Mouse (Mus musculus) adrenal gland, postnatal 25 days (tissue): ENCODE results near the gene Gm379. TPM values are rescaled to one million over a fixed set of nuclear protein-coding genes. Genes with fewer than 3 reads are reported as not detected.

Experiments used
- DNase-seq: peaks from one replicate; pipeline ENCODE4 v3.0.0; 2021; ENCODE audit warnings: mixed read lengths
- long read RNA-seq: library from polyadenylated mRNA; stranded (forward); transcript quantifications from one replicate; pipeline ENCODE4 v2.0.0, GENCODE M21; 2021
- total RNA-seq: library from RNA; stranded (reverse); gene quantifications from 2 replicates; pipeline ENCODE4 v1.2.3, GENCODE M21; 2021

The Gm379 gene
- total RNA-seq: not detected in 2 replicates
- long read RNA-seq: 0 reads

DNA sequence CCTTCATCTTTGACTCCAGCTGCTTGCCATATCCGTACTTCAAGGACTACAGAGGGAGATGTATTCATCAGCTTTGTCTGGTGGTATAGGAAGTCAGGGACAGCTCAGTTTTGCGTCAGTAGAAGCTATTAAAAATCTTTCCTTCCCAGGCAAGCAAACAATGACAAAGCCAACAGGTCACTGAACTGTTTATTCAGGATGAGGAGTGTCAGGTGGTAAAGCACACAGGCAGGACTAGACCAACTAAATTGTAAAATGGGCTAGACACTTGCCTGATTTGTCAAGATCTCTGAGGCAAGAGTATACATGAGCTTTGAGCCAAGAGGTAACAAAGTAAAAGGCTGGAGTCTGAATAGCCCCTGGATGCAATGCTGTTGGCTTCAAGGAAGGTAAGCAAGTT lies at the start of gene Gm379:
Gene Gm379, minus strand, starts transcription at position 7 of the 400 bp plus-strand sequence.
- DNase-seq: no peak

DNA sequence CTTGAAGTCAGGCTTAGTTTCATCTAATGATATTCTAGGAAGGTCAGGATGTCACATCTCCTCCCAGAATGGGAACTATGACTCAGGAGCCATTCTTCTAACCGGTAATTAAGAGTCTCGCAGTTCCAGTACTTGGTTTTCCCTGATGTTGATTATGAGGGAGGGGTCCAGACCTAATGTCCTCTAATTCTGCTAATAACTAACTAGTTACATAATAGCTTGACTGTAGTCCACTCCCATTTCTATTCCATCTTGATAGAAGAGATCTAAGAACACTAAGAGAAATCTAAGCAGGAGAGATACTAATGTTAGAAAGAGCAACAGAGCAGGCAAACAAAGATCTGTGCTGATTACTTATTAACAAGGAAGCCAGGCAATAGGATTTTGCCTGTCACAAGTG lies 39.6 kb upstream of the Gm379 start:
- no peak for DNase-seq

- DNase-seq: no peak
Measured at GRCm38 (mm10) chrX:108668868-108669267, 4.2 kb upstream of the Gm379 start.

DNA sequence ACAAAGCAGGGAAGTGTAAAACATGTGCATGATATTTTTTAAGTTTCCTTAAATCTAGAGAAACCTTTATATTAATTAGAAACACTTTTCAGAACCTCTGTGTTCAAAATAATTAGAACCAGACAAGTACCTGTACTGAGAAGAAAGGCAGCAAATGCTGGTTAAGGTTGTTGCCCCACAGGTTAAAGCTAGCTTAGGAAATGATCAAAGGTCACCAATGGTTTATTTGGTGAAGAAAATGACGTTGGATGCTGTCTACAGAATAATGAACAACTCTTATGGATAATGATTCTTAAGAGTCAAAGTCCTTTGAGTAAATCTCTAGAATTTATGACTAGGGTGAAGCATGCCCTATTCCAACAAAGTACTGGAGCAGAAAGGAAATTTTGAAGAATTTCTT lies 42.7 kb downstream of the Gm379 start:
- DNase-seq: no peak

GRCm38 (mm10) chrX:108620886-108621285 lies 43.8 kb downstream of the Gm379 start:
- no peak for DNase-seq

Other genes with a start within 250 kb of the Gm379 start
- 9.7 and 12.6 TPM in 2 replicates for gene Brwd3, start 169.5 kb upstream of the Gm379 start, total RNA-seq